Mouse (Mus musculus): ENCODE measurements around the gene Rilpl1.
"Not testable (repeated sequence)": the region's sequence is repeated elsewhere in the genome, so short reads cannot be mapped to it uniquely, and the experiment has no call there.

Rilpl1 gene

DNA sequence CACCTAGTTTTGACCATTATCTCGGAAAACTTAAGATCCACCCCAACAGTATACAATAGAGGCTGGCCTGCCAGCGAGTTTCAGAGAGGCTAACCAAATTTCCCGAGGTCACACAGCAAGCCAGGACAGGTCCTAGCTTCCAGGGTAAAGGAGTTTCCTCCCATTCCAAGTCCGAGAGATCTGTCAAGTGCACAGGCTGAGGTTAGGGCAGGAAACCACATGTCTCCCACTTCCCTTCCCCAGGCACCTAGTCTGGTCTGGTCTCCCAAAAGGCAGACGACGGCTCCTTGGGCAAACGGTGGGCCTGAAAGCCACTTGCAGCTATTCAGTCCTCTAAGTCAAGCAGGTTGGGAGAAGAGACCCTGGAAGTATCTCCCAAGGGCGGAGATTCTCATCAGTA lies 1.5 kb downstream of the Rilpl1 start:
- DNase-seq (ENCODE audit: low read depth, low spot score): no peak

GRCm38 (mm10) chr5:124529191-124529651 lies 2.0 kb downstream of the Rilpl1 start:
- no peak for DNase-seq (ENCODE audit: low read depth, low spot score)

DNA sequence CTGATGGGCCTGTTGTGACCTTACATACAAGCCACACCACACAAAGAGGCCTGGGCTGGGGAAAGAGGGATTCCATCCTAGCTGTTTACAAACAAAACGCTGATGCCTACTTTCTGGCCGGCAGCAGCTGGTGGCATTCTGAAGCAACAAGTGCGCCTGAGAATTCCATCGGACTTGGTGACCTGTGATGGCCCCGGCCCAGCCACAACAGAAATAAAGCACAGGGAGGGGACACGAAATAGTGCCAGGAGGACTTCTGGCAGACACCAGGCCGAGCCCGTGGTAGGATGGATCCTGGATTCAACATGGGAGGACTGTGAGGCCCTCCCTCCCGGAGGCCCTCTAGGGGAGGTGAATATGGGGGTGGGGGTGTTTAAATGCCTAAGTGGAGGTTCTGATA lies 2.4 kb downstream of the Rilpl1 start:
- DNase-seq (ENCODE audit: low read depth, low spot score): no peak

DNA sequence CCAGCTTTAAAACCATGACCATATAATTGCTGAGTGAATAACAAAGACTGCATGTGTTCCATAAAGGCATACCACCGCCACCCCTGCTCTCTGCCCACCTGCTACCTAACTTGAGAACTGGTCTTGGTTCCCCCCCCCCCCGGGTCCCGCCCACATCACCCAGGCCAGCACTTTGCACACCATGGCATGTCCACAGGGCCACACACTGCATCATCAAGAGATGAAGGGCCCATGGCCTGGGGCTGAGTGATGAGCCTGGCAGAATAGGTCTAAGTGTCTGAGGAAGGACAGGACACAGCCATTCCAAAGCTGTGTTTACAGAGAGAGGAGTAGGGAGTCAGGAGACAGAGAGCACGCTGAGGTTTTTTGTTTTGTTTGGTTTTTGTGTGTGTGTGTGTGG lies 2.8 kb downstream of the Rilpl1 start:
- no peak for DNase-seq (ENCODE audit: low read depth, low spot score)

DNA sequence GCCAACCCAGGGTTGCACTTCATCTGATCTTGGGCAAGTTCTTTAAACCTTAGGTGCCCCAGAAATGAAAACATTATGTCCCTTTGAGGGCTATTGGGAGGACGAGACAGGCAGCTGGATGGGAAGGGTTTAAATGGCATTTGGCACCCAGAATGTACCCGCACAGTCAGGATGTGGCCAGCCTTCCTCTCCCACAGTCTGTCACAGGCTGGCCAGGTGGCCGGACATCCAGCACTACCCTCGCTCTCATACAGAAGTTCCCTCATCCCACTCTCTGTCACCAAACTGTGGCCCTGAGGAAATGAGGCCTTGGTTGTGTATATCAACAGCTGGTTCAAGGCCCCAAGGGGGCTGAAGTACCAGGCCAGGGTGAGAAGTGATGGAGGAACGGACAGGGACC lies 6.2 kb downstream of the Rilpl1 start:
- DNase-seq (ENCODE audit: low read depth, low spot score): no peak

DNA sequence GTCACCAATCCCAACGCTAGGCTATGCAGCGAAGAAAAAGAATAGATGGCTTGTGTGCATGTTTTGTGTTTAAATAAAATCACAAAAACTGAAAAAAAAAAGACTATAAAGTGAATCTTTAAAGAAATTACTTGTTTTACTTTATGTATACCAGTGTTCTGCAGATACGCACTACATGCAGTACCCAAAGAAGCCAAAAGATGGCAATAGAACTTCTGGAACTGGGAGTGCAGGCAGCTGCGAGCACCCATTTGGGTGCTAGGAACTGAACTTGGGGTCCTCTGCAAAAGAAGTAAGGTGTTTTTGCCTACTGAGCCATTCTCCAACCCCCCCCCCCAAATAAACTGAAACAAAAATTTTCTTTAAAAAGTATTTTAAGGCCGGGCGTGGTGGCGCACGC lies 8.2 kb downstream of the Rilpl1 start:
- DNase-seq (ENCODE audit: low read depth, low spot score): no peak

GRCm38 (mm10) chr5:124521588-124521987 lies 9.6 kb downstream of the Rilpl1 start:
- DNase-seq (ENCODE audit: low read depth, low spot score): no peak

- no peak for DNase-seq (ENCODE audit: low read depth, low spot score)
Measured at GRCm38 (mm10) chr5:124518648-124519047, 12.5 kb downstream of the Rilpl1 start.

DNA sequence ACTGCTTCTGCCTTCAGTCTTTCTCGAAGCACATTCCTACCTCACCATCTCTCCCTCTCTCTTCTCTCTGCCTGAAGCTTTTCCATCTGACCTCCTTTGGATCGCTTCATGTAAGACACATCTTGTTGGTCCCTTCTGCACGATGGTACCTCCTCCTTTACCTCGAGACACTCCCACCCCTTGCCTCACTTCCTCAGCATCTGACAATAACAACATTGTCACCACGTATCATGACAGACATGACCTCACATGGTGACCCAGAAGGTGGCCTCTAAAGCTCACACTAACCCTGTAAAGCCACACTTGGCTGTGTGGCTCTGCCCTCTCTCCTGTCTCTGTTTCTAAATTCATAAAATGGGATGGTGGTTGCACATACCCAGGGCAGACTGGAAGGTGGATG lies 15.4 kb downstream of the Rilpl1 start:
- no peak for DNase-seq (ENCODE audit: low read depth, low spot score)

- DNase-seq (ENCODE audit: low read depth, low spot score): no peak
Measured at GRCm38 (mm10) chr5:124510536-124511050, 20.6 kb downstream of the Rilpl1 start.

DNA sequence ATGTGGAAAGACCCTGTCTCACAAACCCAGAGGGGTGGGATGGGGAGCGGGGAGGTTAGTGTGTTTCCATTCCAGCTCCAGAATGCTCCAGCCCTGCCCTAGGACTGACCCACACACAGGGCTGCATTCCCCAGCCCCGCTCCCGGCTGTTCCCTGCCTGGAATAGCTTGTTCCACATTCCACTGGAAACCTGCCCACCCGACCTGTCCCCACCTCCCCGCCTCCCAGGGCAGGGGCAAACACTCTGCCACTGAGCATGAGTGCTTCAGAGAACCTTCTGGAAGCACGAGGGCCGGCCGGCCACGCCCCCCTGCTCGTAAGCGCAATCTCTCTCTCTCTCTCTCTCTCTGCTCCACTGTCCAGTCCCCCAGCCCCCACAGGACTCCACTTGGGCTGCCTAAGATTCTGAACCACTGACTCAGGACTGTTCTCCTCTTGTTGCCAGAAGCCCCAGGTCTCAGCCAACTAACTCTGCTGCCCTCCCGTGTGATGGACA lies 21.4 kb downstream of the Rilpl1 start:
- no peak for DNase-seq (ENCODE audit: low read depth, low spot score)

DNA sequence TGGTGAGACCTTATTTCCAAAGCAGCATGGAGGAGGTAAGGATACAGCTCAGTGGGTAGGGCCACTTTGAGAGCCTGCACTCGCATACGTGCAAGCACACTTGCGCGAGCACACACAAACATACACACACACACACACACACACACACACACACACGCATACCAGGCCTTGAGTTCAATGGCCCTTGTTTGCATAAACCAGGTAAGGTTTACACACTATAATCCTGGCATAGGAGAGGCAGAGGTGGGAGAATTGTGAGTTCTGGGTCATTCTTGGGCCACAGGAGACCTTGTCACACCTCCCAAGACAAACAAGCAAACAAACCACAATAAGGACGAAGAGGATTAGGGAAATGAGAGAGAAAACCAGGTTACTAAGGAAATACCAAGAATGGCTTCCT lies 22.0 kb downstream of the Rilpl1 start:
- DNase-seq (ENCODE audit: low read depth, low spot score): no peak

DNA sequence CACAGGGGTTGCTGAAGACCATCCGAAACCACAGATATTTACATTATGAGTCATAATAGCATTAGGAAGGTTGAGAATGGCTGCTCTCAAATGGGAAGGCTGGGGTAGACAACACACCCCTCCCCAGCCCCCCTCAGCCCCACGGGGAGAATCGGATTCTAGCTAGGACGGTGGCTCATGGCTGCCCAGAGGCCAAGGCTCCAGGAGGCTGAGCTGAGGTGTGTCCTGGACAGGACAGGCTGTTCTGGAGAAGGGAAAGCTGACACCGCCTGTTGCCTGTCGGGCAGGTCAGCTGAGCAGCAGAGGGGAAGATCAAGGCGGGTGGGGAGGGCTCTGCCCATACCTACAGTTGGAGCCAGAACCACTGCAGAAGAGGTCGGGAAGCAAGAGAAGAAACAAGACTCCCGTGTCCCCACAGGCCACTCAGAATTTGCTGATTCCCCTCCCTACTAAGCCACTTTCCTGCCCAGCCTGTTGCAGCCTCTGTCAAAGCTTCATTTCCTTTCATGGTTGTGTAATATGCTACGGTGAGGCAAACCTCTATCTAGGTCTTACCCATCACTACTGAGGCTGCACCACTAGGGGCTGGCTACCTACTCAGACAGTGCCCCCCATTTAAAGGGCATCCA lies 24.3 kb downstream of the Rilpl1 start:
- no peak for DNase-seq (ENCODE audit: low read depth, low spot score)

DNA sequence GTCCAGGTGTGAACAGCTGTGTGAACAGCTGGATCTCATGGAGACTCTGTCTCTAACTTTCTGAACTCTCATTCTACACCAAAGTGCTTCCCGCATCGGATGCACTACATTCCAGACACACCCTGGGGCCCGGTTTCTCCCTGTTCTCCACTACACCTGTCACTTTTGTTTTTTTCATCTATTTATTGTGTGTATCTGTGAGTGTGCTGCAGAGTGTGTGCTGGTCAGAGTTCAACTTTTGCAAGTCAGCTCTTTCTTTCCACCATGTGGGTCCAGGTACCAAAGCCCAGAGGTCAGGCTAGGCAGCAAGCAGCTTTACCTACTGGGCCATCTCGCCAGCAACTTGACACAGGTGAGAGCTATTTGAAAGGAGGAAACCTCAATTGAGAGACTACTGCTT lies 26.0 kb downstream of the Rilpl1 start:
- no peak for DNase-seq (ENCODE audit: low read depth, low spot score)

DNA sequence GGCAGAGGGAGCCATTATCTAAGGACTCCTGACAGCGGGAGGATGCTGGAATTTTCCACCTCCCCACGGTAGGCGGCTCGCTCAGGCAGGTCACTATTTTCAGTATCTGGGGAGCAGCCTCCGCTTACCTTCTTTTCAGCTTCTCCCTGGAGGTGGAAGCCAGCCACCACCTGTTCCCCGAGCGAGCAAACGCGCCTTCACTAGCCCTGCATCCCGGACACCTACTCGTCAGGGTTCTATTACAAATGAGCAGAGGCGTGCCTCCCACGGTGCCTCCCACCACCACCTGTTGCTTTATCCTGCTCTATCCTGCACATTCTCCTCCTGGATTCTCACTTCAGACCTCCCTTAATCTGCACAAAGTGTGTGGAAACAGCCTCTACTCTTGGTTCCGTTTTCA lies 27.4 kb downstream of the Rilpl1 start:
- DNase-seq (ENCODE audit: low read depth, low spot score): no peak

DNA sequence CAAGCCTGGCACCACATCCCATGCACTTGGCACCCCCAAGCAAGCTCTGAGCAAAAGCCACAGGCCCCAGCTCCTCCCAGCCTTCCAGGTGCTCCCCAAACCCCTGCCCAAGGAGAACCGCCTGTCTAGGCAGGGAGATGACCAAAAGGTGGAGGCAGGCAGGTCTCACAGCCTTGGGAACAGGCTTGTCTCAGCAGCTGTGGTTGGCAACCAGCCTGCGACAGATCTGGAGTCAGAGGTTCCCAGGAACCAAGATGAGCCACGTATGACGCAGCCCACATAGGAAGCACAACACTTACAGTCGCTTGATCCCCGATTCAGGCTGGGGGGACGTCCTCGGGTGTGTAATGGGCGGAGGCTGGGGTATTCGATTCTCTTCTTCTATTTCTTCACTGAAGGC lies 29.6 kb downstream of the Rilpl1 start:
- no peak for DNase-seq (ENCODE audit: low read depth, low spot score)

- DNase-seq (ENCODE audit: low read depth, low spot score): no peak
Measured at GRCm38 (mm10) chr5:124500573-124500972, 30.6 kb downstream of the Rilpl1 start.

GRCm38 (mm10) chr5:124500037-124500436 lies 31.2 kb downstream of the Rilpl1 start:
- DNase-seq (ENCODE audit: low read depth, low spot score): not testable (repeated sequence)

- DNase-seq (ENCODE audit: low read depth, low spot score): no peak
Measured at GRCm38 (mm10) chr5:124499001-124499400, 32.2 kb downstream of the Rilpl1 start.

DNA sequence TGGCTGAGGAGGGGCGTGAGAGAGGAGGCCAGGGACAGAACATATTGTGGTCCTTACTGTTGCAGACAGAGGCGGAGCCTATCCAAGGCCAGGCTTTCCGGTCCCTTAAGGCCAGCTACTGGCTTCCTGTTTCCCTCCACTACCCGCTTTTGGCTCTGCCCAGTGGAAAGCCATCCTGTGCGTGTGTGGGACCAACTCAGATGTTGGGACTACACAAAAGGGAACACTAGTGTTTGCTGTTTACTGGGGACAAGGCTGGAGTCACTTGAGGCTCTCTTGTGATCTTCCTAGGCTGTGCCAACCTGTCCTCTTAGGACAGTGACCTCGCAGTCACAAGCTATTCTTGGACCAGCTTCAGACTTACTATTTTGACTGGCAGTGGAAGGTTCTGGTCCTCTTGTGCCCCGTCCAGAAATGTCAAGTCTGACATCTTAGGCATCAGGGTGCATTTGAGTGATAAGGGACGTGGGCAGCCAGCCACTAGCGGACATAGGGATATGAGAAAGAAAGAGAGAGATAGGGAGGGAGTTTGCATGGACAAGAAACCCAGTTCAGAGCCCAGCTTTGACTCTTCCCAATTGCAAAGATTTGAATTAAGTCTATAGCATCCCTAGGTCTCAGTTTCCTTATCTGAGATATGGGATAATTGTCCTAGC lies 32.8 kb downstream of the Rilpl1 start:
- DNase-seq (ENCODE audit: low read depth, low spot score): no peak

GRCm38 (mm10) chr5:124496614-124497514 lies 34.3 kb downstream of the Rilpl1 start:
- DNase-seq (ENCODE audit: low read depth, low spot score): no peak

GRCm38 (mm10) chr5:124495547-124495946 lies 35.6 kb downstream of the Rilpl1 start:
- DNase-seq (ENCODE audit: low read depth, low spot score): no peak
